Mouse (Mus musculus): ENCODE data around the gene Axin2.

GRCm38 (mm10) chr11:108984711-108985419, 64.7 kb downstream of the Axin2 start:
- TF ChIP-seq POLR2A (IDR thresholded peaks at IDR 0.05; ENCODE audit: low read depth, low read length) (no peak), CTCF (IDR thresholded peaks at IDR 0.05; ENCODE audit: extremely low read depth, insufficient read depth, insufficient read length, insufficient replicate concordance) (no peak)

Measured in spleen, adult 2 months (tissue).